Comparison of ENCODE assay signal across 9 mouse cellular contexts in genomic region chr13:69991253-69991891, GRCm38 (mm10).
DNase-seq lines count a peak whose midpoint lies in the region; ATAC-seq and TF ChIP-seq lines count a peak whose summit lies in the region.
"Had no signal": no experiment of that assay in that cellular context is flagged by ENCODE, and none has a peak within 500 bp of the region (broad histone marks: within the 10 kb centered on the region; RNA-seq: fewer than 3 reads in every experiment).

No protein-coding gene starts in this region.

- no peak overlapping the region for H3K27ac ChIP-seq in heart, adult 2 months
- H3K27ac ChIP-seq in heart, embryonic 12.5 days (ENCODE audit: poor library complexity, severe bottlenecking) = no peak overlapping the region
- H3K27ac ChIP-seq in embryonic fibroblast, embryonic 13.5 days (ENCODE audit: insufficient read depth, low read length) = no peak overlapping the region
- H3K27ac ChIP-seq in hindbrain, embryonic 12.5 days = peak overlapping the region; percentile 3; the same call in 1 of the 2 replicates
- no peak overlapping the region for H3K27ac ChIP-seq in left cerebral cortex, adult 2 months
- no peak overlapping the region for H3K27ac ChIP-seq in midbrain, embryonic 13.5 days

- H3K79me2 ChIP-seq in heart, adult 2 months (replicated peaks; ENCODE audit: control insufficient read depth, insufficient read depth, low read length) = no peaks in the 10 kb centered on the region

- peak in 1 of 2 experiments; percentile 47 for DNase-seq in heart, adult 2 months
- peak; percentile 75 for DNase-seq in brain, adult 2 months (ENCODE audit: low read depth, low spot score)
- peak; percentile 64 to 65 for DNase-seq in left cerebral cortex, adult 2 months (ENCODE audit: extremely low spot score in 1 of 2, low spot score in 2 of 2)
- peak; percentile 82 for DNase-seq in testis, postnatal 10 days (ENCODE audit: low spot score)

- intact Hi-C loops in heart, adult 2 months (cut with DNase I) = loop anchor here (2.0 to 5.0 kb wide), 2 partner anchors 251 to 294 kb away; no protein-coding TSS in a partner anchor
- intact Hi-C loops in left cerebral cortex, adult 2 months (cut with DNase I) = loop anchor here (2.0 kb wide), 1 partner anchor 251 kb away; no protein-coding TSS in a partner anchor

- H3K36me3 ChIP-seq in heart, adult 2 months (ENCODE audit: control insufficient read depth, insufficient read depth, low read length) = no peaks in the 10 kb centered on the region
- H3K36me3 ChIP-seq in heart, embryonic 12.5 days = no peaks in the 10 kb centered on the region
- no peaks in the 10 kb centered on the region for H3K36me3 ChIP-seq in hindbrain, embryonic 12.5 days
- no peaks in the 10 kb centered on the region for H3K36me3 ChIP-seq in midbrain, embryonic 13.5 days
- H3K36me3 ChIP-seq: G1E had no signal

- ATAC-seq in heart, embryonic 12.5 days (ENCODE audit: insufficient number of reproducible peaks, low FRiP score) = no peak
- ATAC-seq in hindbrain, embryonic 12.5 days (ENCODE audit: low FRiP score) = no peak
- peak; percentile 55 for ATAC-seq in midbrain, embryonic 13.5 days

- TF ChIP-seq CTCF in heart, adult 2 months (IDR thresholded peaks at IDR 0.05) = peak; percentile 80
- peak; percentile 68; the same call in 1 of the 2 replicates for TF ChIP-seq CTCF in embryonic fibroblast, embryonic 13.5 days (IDR thresholded peaks at IDR 0.05; ENCODE audit: borderline replicate concordance, insufficient read depth, low read length)
- TF ChIP-seq CTCF in left cerebral cortex, adult 2 months (IDR thresholded peaks at IDR 0.05) = peak; percentile 79

- TF ChIP-seq POLR2A in heart, adult 2 months (IDR thresholded peaks at IDR 0.05; ENCODE audit: insufficient read depth, low read depth, low read length) = no peak
- TF ChIP-seq POLR2A in embryonic fibroblast, embryonic 13.5 days (IDR thresholded peaks at IDR 0.05; ENCODE audit: low read depth, low read length) = no peak

- 25% methylated on average over 11 of the region's 11 CpGs for WGBS in heart, adult 2 months
- 34% methylated on average over 11 of the region's 11 CpGs for WGBS in heart, embryonic 12.5 days
- 29% methylated on average over 11 of the region's 11 CpGs for WGBS in hindbrain, embryonic 12.5 days
- 26% methylated on average over 11 of the region's 11 CpGs for WGBS in midbrain, embryonic 13.5 days

- TF ChIP-seq EP300 in heart, adult 2 months (IDR thresholded peaks at IDR 0.05; ENCODE audit: insufficient read depth, low read depth, low read length) = no peak

- H3K4me1 ChIP-seq in heart, adult 2 months (ENCODE audit: control insufficient read depth, insufficient read depth, low read length) = no peaks in the 10 kb centered on the region
- H3K4me1 ChIP-seq in heart, embryonic 12.5 days (replicated peaks) = peaks cover 10% of the 10 kb centered on the region
- no peaks in the 10 kb centered on the region for H3K4me1 ChIP-seq in embryonic fibroblast, embryonic 13.5 days (ENCODE audit: control insufficient read depth, insufficient read depth, low read length)
- peaks cover 21% of the 10 kb centered on the region for H3K4me1 ChIP-seq in hindbrain, embryonic 12.5 days
- peaks cover 32% of the 10 kb centered on the region for H3K4me1 ChIP-seq in midbrain, embryonic 13.5 days (replicated peaks)

- no peaks in the 10 kb centered on the region for H3K9me3 ChIP-seq in heart, embryonic 12.5 days (replicated peaks)
- H3K9me3 ChIP-seq in hindbrain, embryonic 12.5 days (replicated peaks) = no peaks in the 10 kb centered on the region
- H3K9me3 ChIP-seq in midbrain, embryonic 13.5 days = no peaks in the 10 kb centered on the region

- no peak overlapping the region for H3K4me3 ChIP-seq in heart, adult 2 months
- no peak overlapping the region for H3K4me3 ChIP-seq in heart, embryonic 12.5 days
- H3K4me3 ChIP-seq in embryonic fibroblast, embryonic 13.5 days (ENCODE audit: insufficient read depth, low read length) = no peak overlapping the region
- H3K4me3 ChIP-seq in hindbrain, embryonic 12.5 days = no peak overlapping the region
- no peak overlapping the region for H3K4me3 ChIP-seq in left cerebral cortex, adult 2 months
- no peak overlapping the region for H3K4me3 ChIP-seq in midbrain, embryonic 13.5 days (replicated peaks)

- H3K4me2 ChIP-seq in heart, embryonic 12.5 days = no peak overlapping the region
- H3K4me2 ChIP-seq in hindbrain, embryonic 12.5 days (replicated peaks) = peak overlapping the region; percentile 15; the same call in 1 of the 2 replicates
- H3K4me2 ChIP-seq in midbrain, embryonic 13.5 days (replicated peaks) = peak overlapping the region; percentile 11; the same call in 1 of the 2 replicates

- no peak overlapping the region for H3K9ac ChIP-seq in heart, adult 2 months (ENCODE audit: low read depth, low read length)
- H3K9ac ChIP-seq in heart, embryonic 12.5 days = no peak overlapping the region
- no peak overlapping the region for H3K9ac ChIP-seq in hindbrain, embryonic 12.5 days
- H3K9ac ChIP-seq in midbrain, embryonic 13.5 days (replicated peaks) = no peak overlapping the region

- no peaks in the 10 kb centered on the region for H3K27me3 ChIP-seq in heart, adult 2 months (ENCODE audit: control insufficient read depth, insufficient read depth, low read length)
- H3K27me3 ChIP-seq in heart, embryonic 12.5 days (replicated peaks) = no peaks in the 10 kb centered on the region
- no peaks in the 10 kb centered on the region for H3K27me3 ChIP-seq in hindbrain, embryonic 12.5 days
- no peaks in the 10 kb centered on the region for H3K27me3 ChIP-seq in midbrain, embryonic 13.5 days
